Mouse (Mus musculus) small intestine, adult 2 months (tissue): ENCODE data around the gene Ncf2. TPM values are rescaled to one million over a fixed set of nuclear protein-coding genes. Genes with fewer than 3 reads are reported as not detected.

Source experiments
- H3K27ac ChIP-seq: fragments of 200-500 bp; 2 replicates; pipeline ENCODE4 v1.5.1; 2012; ENCODE audit warnings: low read depth, low read length, control low read depth, inconsistent platforms; ENCODE audit not compliant: insufficient read depth
- H3K27me3 ChIP-seq: fragments of 200-500 bp; 2 replicates; pipeline ENCODE4 v1.6.1; 2012; ENCODE audit warnings: mild to moderate bottlenecking, moderate library complexity, low read length, inconsistent platforms; ENCODE audit not compliant: control insufficient read depth, insufficient read depth
- H3K36me3 ChIP-seq: fragments of 200-500 bp; 2 replicates; pipeline ENCODE4 v1.6.1; 2012; ENCODE audit warnings: mild to moderate bottlenecking, low read length, control low read depth, inconsistent platforms; ENCODE audit not compliant: control insufficient read depth, insufficient read depth
- H3K4me1 ChIP-seq: fragments of 200-500 bp; 2 replicates; pipeline ENCODE4 v1.6.1; 2012; ENCODE audit warnings: low read length, inconsistent platforms, mixed read lengths; ENCODE audit not compliant: control insufficient read depth, insufficient read depth, insufficient read length
- H3K4me3 ChIP-seq: fragments of 200-500 bp; 2 replicates; pipeline ENCODE4 v1.5.1; 2012; ENCODE audit warnings: low read depth, mild to moderate bottlenecking, control low read depth, inconsistent platforms, low read length, moderate library complexity
- CTCF ChIP-seq: fragments of 200-500 bp; IDR thresholded peaks from 2 replicates; pipeline ENCODE4 v1.5.1; 2012; ENCODE audit warnings: low read depth, mild to moderate bottlenecking, control low read depth, inconsistent platforms, low read length, moderate library complexity, mixed read lengths; ENCODE audit not compliant: insufficient replicate concordance, insufficient read length; ENCODE audit errors: extremely low read depth
- POLR2A ChIP-seq: fragments of 200-500 bp; IDR thresholded peaks from 2 replicates; pipeline ENCODE4 v1.6.1; 2012; ENCODE audit warnings: low read depth, mild to moderate bottlenecking, control low read depth, inconsistent platforms, low read length, moderate library complexity
- WGBS: fragments of 180-500 bp; shearing (Covaris S2); methylation state at CpG from one replicate; pipeline ENCODE4 v1.1.7; 2018; 5-methylcytosine and 5-hydroxymethylcytosine counted together
- polyA plus RNA-seq: library from polyadenylated mRNA; depleted of rRNA; stranded (reverse); fragments of >200 nt; gene quantifications from 2 replicates; pipeline ENCODE4 v1.2.3, GENCODE M21; 2012

The Ncf2 gene
- polyA plus RNA-seq, 1 experiment: 5.4 TPM

- TF ChIP-seq CTCF: no peak
- TF ChIP-seq POLR2A: no peak
Observed at GRCm38 (mm10) chr1:152821746-152822145, 21.8 kb downstream of the Ncf2 start.

DNA sequence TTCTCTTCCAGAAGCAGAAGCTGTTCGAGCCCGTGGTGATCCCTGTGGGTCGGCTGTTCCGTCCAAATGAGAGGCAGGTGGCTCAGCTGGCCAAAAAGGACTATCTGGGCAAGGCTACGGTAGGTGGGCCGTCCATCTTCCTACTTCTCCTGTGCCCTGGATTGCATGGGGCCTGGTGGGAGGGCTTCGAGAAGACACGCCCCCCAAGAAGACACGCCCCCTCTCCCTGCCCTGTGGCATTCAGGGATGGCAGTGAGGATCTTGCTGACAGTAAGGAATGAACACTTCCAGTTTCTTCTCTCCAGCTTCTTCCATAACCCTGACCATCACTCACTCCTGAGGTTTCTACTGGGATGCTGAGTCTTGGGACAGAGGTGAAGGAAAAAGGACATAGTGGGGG, 24.2 kb downstream of the Ncf2 start:
- WGBS: 80% methylated on average over 9 of the region's 9 CpGs
- Histone ChIP-seq H3K4me1 (no peaks in the 10 kb centered on the region), H3K4me3 (no peak overlapping the region), H3K36me3 (peaks cover 3% of the 10 kb centered on the region; the same call in 1 of the 2 replicates), H3K27me3 (no peaks in the 10 kb centered on the region), H3K27ac (no peak overlapping the region)
- TF ChIP-seq POLR2A: no peak
- TF ChIP-seq CTCF: no peak

More at GRCm38 (mm10) chr1:152821746-152822145, 21.8 kb downstream of the Ncf2 start:
- Histone ChIP-seq H3K4me3 (no peak overlapping the region), H3K27ac (no peak overlapping the region), H3K36me3 (peaks cover 3% of the 10 kb centered on the region; the same call in 1 of the 2 replicates), H3K27me3 (no peaks in the 10 kb centered on the region), H3K4me1 (peaks cover 4% of the 10 kb centered on the region; the same call in 1 of the 2 replicates)
- whole genome bisulfite sequencing: 82% methylated on average over 4 of the region's 4 CpGs

- TF ChIP-seq POLR2A (no peak), CTCF (no peak)
- Histone ChIP-seq H3K27ac (no peak overlapping the region), H3K4me1 (no peaks in the 10 kb centered on the region), H3K36me3 (peaks cover 3% of the 10 kb centered on the region; the same call in 1 of the 2 replicates), H3K4me3 (no peak overlapping the region), H3K27me3 (no peaks in the 10 kb centered on the region)
- WGBS: 81% methylated on average over 5 of the region's 5 CpGs
Observed at GRCm38 (mm10) chr1:152826446-152826845, 26.5 kb downstream of the Ncf2 start.

- 82% methylated on average over 5 of the region's 5 CpGs for WGBS
- no peak overlapping the region for H3K4me3 ChIP-seq
- H3K4me1 ChIP-seq: no peaks in the 10 kb centered on the region
- H3K27me3 ChIP-seq: no peaks in the 10 kb centered on the region
- TF ChIP-seq CTCF (no peak), POLR2A (no peak)
- peaks cover 3% of the 10 kb centered on the region; the same call in 1 of the 2 replicates for H3K36me3 ChIP-seq
- H3K27ac ChIP-seq: no peak overlapping the region
Observed at GRCm38 (mm10) chr1:152828168-152828567, 28.2 kb downstream of the Ncf2 start.

- peaks cover 3% of the 10 kb centered on the region; the same call in 1 of the 2 replicates for H3K36me3 ChIP-seq
- WGBS: 74% methylated on average over 10 of the region's 10 CpGs
- no peak overlapping the region for H3K4me3 ChIP-seq
- no peak overlapping the region for H3K27ac ChIP-seq
- no peaks in the 10 kb centered on the region for H3K27me3 ChIP-seq
- no peak for TF ChIP-seq CTCF
- TF ChIP-seq POLR2A: no peak
- no peaks in the 10 kb centered on the region for H3K4me1 ChIP-seq
Observed at GRCm38 (mm10) chr1:152828637-152829355, 28.8 kb downstream of the Ncf2 start.

DNA sequence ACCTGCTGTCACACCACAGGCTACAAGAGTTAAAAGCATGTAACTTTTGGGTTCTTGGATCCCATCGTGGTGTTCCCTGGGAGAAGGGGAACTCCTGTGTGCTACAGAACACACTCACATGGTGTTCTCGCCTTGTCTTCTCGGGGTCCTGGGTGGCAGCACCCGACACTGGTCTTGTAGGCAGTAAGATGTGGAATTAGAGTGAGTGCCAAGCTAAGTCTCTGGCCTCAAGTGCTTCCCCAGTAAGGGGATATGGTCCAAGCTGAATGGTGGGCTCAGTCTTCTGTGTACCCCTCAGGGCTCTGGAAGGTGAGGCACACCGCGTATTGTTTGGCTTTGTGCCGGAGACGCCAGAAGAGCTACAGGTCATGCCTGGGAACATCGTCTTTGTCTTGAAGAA, 30.1 kb downstream of the Ncf2 start:
- Histone ChIP-seq H3K4me3 (no peak overlapping the region), H3K4me1 (no peaks in the 10 kb centered on the region), H3K27ac (no peak overlapping the region), H3K27me3 (no peaks in the 10 kb centered on the region), H3K36me3 (peaks cover 2% of the 10 kb centered on the region; the same call in 1 of the 2 replicates)
- 91% methylated on average over 9 of the region's 9 CpGs for WGBS
- no peak for TF ChIP-seq POLR2A

GRCm38 (mm10) chr1:152831003-152831402, 31.0 kb downstream of the Ncf2 start:
- H3K27me3 ChIP-seq: no peaks in the 10 kb centered on the region
- TF ChIP-seq CTCF (no peak), POLR2A (no peak)
- WGBS: 89% methylated on average over 8 of the region's 8 CpGs
- H3K4me1 ChIP-seq: no peaks in the 10 kb centered on the region
- H3K36me3 ChIP-seq: peaks cover 5% of the 10 kb centered on the region
- no peak overlapping the region for H3K4me3 ChIP-seq
- no peak overlapping the region for H3K27ac ChIP-seq
